Mouse (Mus musculus) CH12.LX (cell line): ENCODE results near the gene Cotl1. TPM values are rescaled to one million over a fixed set of nuclear protein-coding genes. Genes with fewer than 3 reads are reported as not detected.

Source experiments
- DNase-seq: peaks from one replicate; pipeline ENCODE4 v3.0.0-alpha.2; 2013; ENCODE audit errors: extremely low read depth
- H3K27ac ChIP-seq: 2 replicates; pipeline ENCODE4 v1.5.1; 2012; ENCODE audit warnings: low read depth, mild to moderate bottlenecking, control low read depth, moderate library complexity; ENCODE audit not compliant: insufficient read depth
- H3K27me3 ChIP-seq: replicated peaks from 2 replicates; pipeline ENCODE3; 2012; ENCODE audit warnings: inconsistent platforms
- H3K36me3 ChIP-seq, 2 experiments: replicated peaks in 1 of 2; 2 replicates each; pipeline versions ENCODE3 to v1.6.1; 2012; ENCODE audit warnings: inconsistent platforms in 1 of 2, low read length in 1 of 2, mild to moderate bottlenecking in 1 of 2, mixed read lengths in 1 of 2, moderate library complexity in 1 of 2; ENCODE audit not compliant: control insufficient read depth in 1 of 2, insufficient read depth in 1 of 2
- H3K4me1 ChIP-seq, 2 experiments: 2 replicates each; pipeline ENCODE4 v1.6.1; 2012; ENCODE audit warnings: inconsistent platforms in 1 of 2, moderate library complexity in 1 of 2; ENCODE audit not compliant: insufficient read depth in 2 of 2, control insufficient read depth in 1 of 2
- H3K4me2 ChIP-seq: 2 replicates; pipeline ENCODE4 v1.6.1; 2012; ENCODE audit warnings: low read depth, mild to moderate bottlenecking, control low read depth; ENCODE audit not compliant: poor library complexity, insufficient read depth, severe bottlenecking
- H3K4me3 ChIP-seq, 3 experiments: fragments of 150-350 bp in 1 of 3; sonication (generic) in 1 of 3; replicated peaks in 1 of 3; 2 replicates each; pipeline versions ENCODE3 to v1.5.1; 2011 to 2012; ENCODE audit warnings: low read depth in 2 of 3, low read length in 2 of 3, mild to moderate bottlenecking in 2 of 3, moderate library complexity in 2 of 3, control low read depth in 1 of 3, improper control_type of control experiment in 1 of 3, inconsistent platforms in 1 of 3, mixed read lengths in 1 of 3; ENCODE audit not compliant: poor library complexity in 1 of 3
- H3K79me2 ChIP-seq: replicated peaks from 2 replicates; pipeline ENCODE4 v1.6.1; 2012; ENCODE audit warnings: mild to moderate bottlenecking, moderate library complexity; ENCODE audit not compliant: control insufficient read depth, poor library complexity, insufficient read depth, severe bottlenecking; ENCODE audit errors: extremely low read depth
- H3K9ac ChIP-seq: 2 replicates; pipeline ENCODE4 v1.6.1; 2012; ENCODE audit warnings: low read depth, mild to moderate bottlenecking, control low read depth, moderate library complexity; ENCODE audit not compliant: insufficient read depth
- H3K9me3 ChIP-seq: replicated peaks from 2 replicates; pipeline ENCODE3; 2012; ENCODE audit warnings: low read length, inconsistent platforms, mixed read lengths
- BHLHE40 ChIP-seq: IDR thresholded peaks from 2 replicates; pipeline ENCODE4 v1.6.1; 2011; ENCODE audit warnings: mild to moderate bottlenecking, low read depth, low read length, improper control_type of control experiment
- CHD1 ChIP-seq: IDR thresholded peaks from 2 replicates; pipeline ENCODE4 v1.6.1; 2012; ENCODE audit warnings: low read depth, low read length, improper control_type of control experiment, inconsistent platforms
- CHD2 ChIP-seq: IDR thresholded peaks from 2 replicates; pipeline ENCODE4 v1.6.1; 2011; ENCODE audit warnings: low read length, improper control_type of control experiment
- CTCF ChIP-seq, 2 experiments: IDR thresholded peaks in 1 of 2; conservative IDR thresholded peaks in 1 of 2; 2 replicates each; pipeline ENCODE4 v1.5.1; 2011 to 2012; ENCODE audit warnings: low read depth in 2 of 2, low read length in 2 of 2, improper control_type of control experiment in 1 of 2, inconsistent platforms in 1 of 2, mild to moderate bottlenecking in 1 of 2, moderate library complexity in 1 of 2
- ELF1 ChIP-seq: IDR thresholded peaks from 2 replicates; pipeline ENCODE4 v1.6.1; 2014; ENCODE audit warnings: low read depth, mild to moderate bottlenecking, inconsistent platforms, low read length, improper control_type of control experiment
- EP300 ChIP-seq: IDR thresholded peaks from 2 replicates; pipeline ENCODE4 v1.6.1; 2011; ENCODE audit warnings: low read length, improper control_type of control experiment
- ETS1 ChIP-seq: conservative IDR thresholded peaks from 2 replicates; pipeline ENCODE4 v1.6.1; 2012; ENCODE audit warnings: low read depth, mild to moderate bottlenecking, inconsistent platforms, low read length, improper control_type of control experiment, moderate library complexity
- HCFC1 ChIP-seq: IDR thresholded peaks from 2 replicates; pipeline ENCODE4 v1.6.1; 2012; ENCODE audit warnings: low read depth, mild to moderate bottlenecking, inconsistent platforms, low read length, improper control_type of control experiment
- IRF4 ChIP-seq: IDR thresholded peaks from 2 replicates; pipeline ENCODE4 v1.6.1; 2014; ENCODE audit warnings: low read depth, mild to moderate bottlenecking, inconsistent platforms, low read length, improper control_type of control experiment
- JUND ChIP-seq: conservative IDR thresholded peaks from 2 replicates; pipeline ENCODE4 v1.6.1; 2011; ENCODE audit warnings: low read depth, low read length, improper control_type of control experiment
- KAT2A ChIP-seq: IDR thresholded peaks from 2 replicates; pipeline ENCODE4 v1.6.1; 2012; ENCODE audit warnings: low read length, improper control_type of control experiment, inconsistent platforms; ENCODE audit not compliant: insufficient replicate concordance
- MAFK ChIP-seq: IDR thresholded peaks from 2 replicates; pipeline ENCODE4 v1.6.1; 2011; ENCODE audit warnings: low read length, improper control_type of control experiment; ENCODE audit not compliant: insufficient replicate concordance
- MAZ ChIP-seq: IDR thresholded peaks from 2 replicates; pipeline ENCODE4 v1.6.1; 2012; ENCODE audit warnings: low read depth, mild to moderate bottlenecking, inconsistent platforms, low read length, improper control_type of control experiment, moderate library complexity
- MEF2A ChIP-seq: IDR thresholded peaks from 2 replicates; pipeline ENCODE4 v1.6.1; 2014; ENCODE audit warnings: low read depth, mild to moderate bottlenecking, inconsistent platforms, low read length, improper control_type of control experiment, borderline replicate concordance
- MXI1 ChIP-seq: IDR thresholded peaks from 2 replicates; pipeline ENCODE4 v1.6.1; 2011; ENCODE audit warnings: mild to moderate bottlenecking, low read depth, low read length, improper control_type of control experiment
- NELFE ChIP-seq: IDR thresholded peaks from 2 replicates; pipeline ENCODE4 v1.6.1; 2011; ENCODE audit warnings: low read depth, low read length, improper control_type of control experiment
- POLR2A ChIP-seq: IDR thresholded peaks from 2 replicates; pipeline ENCODE4 v1.6.1; 2011; ENCODE audit warnings: low read depth, mild to moderate bottlenecking, improper control_type of control experiment, low read length
- POLR2AphosphoS2 ChIP-seq: IDR thresholded peaks from 2 replicates; pipeline ENCODE4 v1.6.1; 2011; ENCODE audit warnings: low read depth, low read length, improper control_type of control experiment
- RAD21 ChIP-seq: IDR thresholded peaks from 2 replicates; pipeline ENCODE4 v1.6.1; 2011; ENCODE audit warnings: low read depth, mild to moderate bottlenecking, low read length, improper control_type of control experiment, moderate library complexity
- SIN3A ChIP-seq: IDR thresholded peaks from 2 replicates; pipeline ENCODE4 v1.6.1; 2012; ENCODE audit warnings: low read length, improper control_type of control experiment, inconsistent platforms
- TBP ChIP-seq: conservative IDR thresholded peaks from 2 replicates; pipeline ENCODE4 v1.6.1; 2011; ENCODE audit warnings: low read depth, low read length, improper control_type of control experiment
- TCF12 ChIP-seq: IDR thresholded peaks from 2 replicates; pipeline ENCODE4 v1.6.1; 2014; ENCODE audit warnings: low read depth, mild to moderate bottlenecking, inconsistent platforms, low read length, improper control_type of control experiment
- UBTF ChIP-seq: IDR thresholded peaks from 2 replicates; pipeline ENCODE4 v1.6.1; 2012; ENCODE audit warnings: low read depth, mild to moderate bottlenecking, inconsistent platforms, low read length, improper control_type of control experiment, moderate library complexity
- ZKSCAN1 ChIP-seq: IDR thresholded peaks from 2 replicates; pipeline ENCODE4 v1.6.1; 2012; ENCODE audit warnings: low read depth, inconsistent platforms, low read length, improper control_type of control experiment, borderline replicate concordance
- ZMIZ1 ChIP-seq: IDR thresholded peaks from 2 replicates; pipeline ENCODE4 v1.6.1; 2012; ENCODE audit warnings: low read depth, mild to moderate bottlenecking, inconsistent platforms, low read length, improper control_type of control experiment
- dilution Hi-C: fragments of 300-500 bp; cut with MboI; formaldehyde crosslinking; loops from 2 replicates; pipeline ENCODE4 v1.14.3; 2020; ENCODE audit warnings: low sequenced_read_pairs; ENCODE audit not compliant: extremely low pct_unique_long_range_greater_than_20kb, extremely low pct_ligation_motif_present
- in situ Hi-C: fragments of 300-500 bp; cut with MboI; formaldehyde crosslinking; loops from 3 replicates; pipeline ENCODE4 v1.14.3; 2019; ENCODE audit warnings: low sequenced_read_pairs, low pct_ligation_motif_present, low pct_unique_long_range_greater_than_20kb, mixed read lengths
- polyA plus RNA-seq: library from polyadenylated mRNA; unstranded; fragments of >175 nt; gene quantifications from 2 replicates; pipeline ENCODE4 v1.2.1, GENCODE M21; 2012; ENCODE audit warnings: low read depth; ENCODE audit not compliant: insufficient read length
- total RNA-seq, 2 experiments: library from RNA; depleted of rRNA; stranded (reverse); fragments of 300-350 nt in 1 of 2; fragments of >200 nt in 1 of 2; gene quantifications; 2 replicates each; pipeline ENCODE4 v1.2.3; 2012 to 2014

Cotl1 gene
- total and polyA plus RNA-seq, 3 experiments = 59.6 to 375 (median 135) TPM

DNA sequence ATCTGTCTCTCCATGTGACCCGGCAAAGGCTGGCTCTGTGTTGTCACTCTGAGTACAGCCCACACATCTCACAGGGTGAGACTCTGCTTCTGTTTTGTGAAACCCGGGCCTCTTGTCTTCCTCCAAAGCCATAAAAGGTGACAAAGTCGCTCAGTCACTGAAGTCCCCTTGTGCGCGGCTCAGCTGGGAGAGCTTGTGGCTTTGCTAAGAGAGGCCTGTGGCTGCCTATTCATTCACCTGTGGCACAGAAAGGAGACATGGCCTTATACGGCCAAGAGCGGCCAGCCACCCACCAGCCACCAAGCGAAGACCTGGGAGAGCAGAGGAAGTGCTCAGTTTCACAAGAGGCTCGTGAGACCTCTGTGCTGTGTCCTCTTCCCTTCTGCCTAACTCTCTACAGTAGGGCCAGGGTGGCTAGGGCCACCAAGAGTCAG is 56.2 kb downstream of the Cotl1 start:
- Histone ChIP-seq H3K27ac (peak overlapping the region; percentile 81), H3K4me3 (peak overlapping the region in 1 of 3 experiments; percentile 4)
- 0 out of 2 replicates have a peak, but pooled peaks have one; percentile 37 for TF ChIP-seq KAT2A
- TF ChIP-seq SIN3A = peak; percentile 63; the same call in 1 of the 2 replicates
- TF ChIP-seq TBP = 0 out of 2 replicates have a peak, but pooled peaks have one; percentile 37
- TF ChIP-seq MXI1 = no peak
- no peak for TF ChIP-seq CHD1
- TF ChIP-seq TCF12 = peak; percentile 71
- peak; percentile 83 for TF ChIP-seq BHLHE40
- TF ChIP-seq RAD21 = no peak
- 0 out of 2 replicates have a peak, but pooled peaks have one; percentile 39 for TF ChIP-seq MAZ
- TF ChIP-seq ETS1 = peak; percentile 85
- peak; percentile 86 for TF ChIP-seq IRF4
- peak; percentile 82 for TF ChIP-seq EP300
- TF ChIP-seq MAFK = no peak
- 0 out of 2 replicates have a peak, but pooled peaks have one; percentile 24 for TF ChIP-seq HCFC1
- TF ChIP-seq NELFE = 0 out of 2 replicates have a peak, but pooled peaks have one; percentile 36
- peak; percentile 52; the same call in 1 of the 2 replicates for TF ChIP-seq CHD2
- TF ChIP-seq ZMIZ1 = 0 out of 2 replicates have a peak, but pooled peaks have one; percentile 46
- 0 out of 4 replicates have a peak, but pooled peaks of 1 of the 2 experiments have one; percentile 2 for TF ChIP-seq CTCF (conservative IDR thresholded peaks at IDR 0.05 in 1 of 2, IDR thresholded peaks at IDR 0.05 in 1 of 2; ENCODE audit: low read depth in 2 of 2, low read length in 2 of 2)
- TF ChIP-seq MEF2A = peak; percentile 55; the same call in 1 of the 2 replicates
- TF ChIP-seq POLR2AphosphoS2 = no peak
- TF ChIP-seq UBTF = no peak
- TF ChIP-seq POLR2A = 0 out of 2 replicates have a peak, but pooled peaks have one; percentile 48
- TF ChIP-seq JUND = no peak
- 0 out of 2 replicates have a peak, but pooled peaks have one; percentile 22 for TF ChIP-seq ELF1
- no peak for TF ChIP-seq ZKSCAN1
- TF ChIP-seq, all 38 proteins: peak for 17
- H3K9me3 ChIP-seq = no peaks in the 10 kb centered on the region
- no peaks in the 10 kb centered on the region for H3K79me2 ChIP-seq
- peaks cover 2% of the 10 kb centered on the region for H3K27me3 ChIP-seq
- H3K4me1 ChIP-seq = peaks cover 22 to 71% of the 10 kb centered on the region in 2 experiments
- peak; percentile 92 for DNase-seq
- in situ Hi-C loops = loop anchor here (5.0 kb wide), 2 partner anchors 58 to 138 kb away; partner anchors contain the start of gene Cotl1
- H3K36me3 ChIP-seq = no peaks in the 10 kb centered on the region
- H3K9ac ChIP-seq = no peak overlapping the region
- dilution Hi-C loops = no loop called here
- peak overlapping the region; percentile 18; the same call in 1 of the 2 replicates for H3K4me2 ChIP-seq
